Mouse (Mus musculus) hindbrain, embryonic 12.5 days (tissue): ENCODE data around the gene Nhlh1. TPM values are rescaled to one million over a fixed set of nuclear protein-coding genes. Genes with fewer than 3 reads are reported as not detected.
A peak's percentile ranks its signal among the peaks of the same experiment; 100 is the strongest.

Source experiments
- ATAC-seq: fragments of 200-750 bp; cut with Nextera tagmentation; 2 replicates; pipeline ENCODE4 v1.8.0; 2017; ENCODE audit warnings: moderate TSS enrichment; ENCODE audit not compliant: low FRiP score
- H3K27ac ChIP-seq: fragments of 300-500 bp; sonication (generic); 2 replicates; pipeline ENCODE4 v1.5.1; 2016; ENCODE audit warnings: mild to moderate bottlenecking
- H3K27me3 ChIP-seq: fragments of 300-500 bp; sonication (generic); 2 replicates; pipeline ENCODE4 v1.6.1; 2016; ENCODE audit warnings: mild to moderate bottlenecking
- H3K36me3 ChIP-seq: fragments of 300-500 bp; sonication (generic); 2 replicates; pipeline ENCODE4 v1.6.1; 2016; ENCODE audit warnings: mild to moderate bottlenecking
- H3K4me1 ChIP-seq: fragments of 300-500 bp; sonication (generic); 2 replicates; pipeline ENCODE4 v1.6.1; 2016
- H3K4me2 ChIP-seq: fragments of 300-500 bp; sonication (generic); replicated peaks from 2 replicates; pipeline ENCODE4 v1.6.1; 2016; ENCODE audit warnings: mild to moderate bottlenecking
- H3K4me3 ChIP-seq: fragments of 300-500 bp; sonication (generic); 2 replicates; pipeline ENCODE4 v1.5.1; 2016; ENCODE audit warnings: mild to moderate bottlenecking
- H3K9ac ChIP-seq: fragments of 300-500 bp; sonication (generic); 2 replicates; pipeline ENCODE4 v1.6.1; 2016; ENCODE audit warnings: mild to moderate bottlenecking, moderate library complexity
- H3K9me3 ChIP-seq: fragments of 300-500 bp; sonication (generic); replicated peaks from 2 replicates; pipeline ENCODE4 v1.6.1; 2016; ENCODE audit warnings: mild to moderate bottlenecking
- WGBS: fragments of 180-500 bp; shearing (Covaris S2); methylation state at CpG from one replicate; pipeline ENCODE4 v1.1.7; 2016; 5-methylcytosine and 5-hydroxymethylcytosine counted together
- polyA plus RNA-seq: library from polyadenylated mRNA; unstranded; fragments of >200 nt; fragmentation: Nextera tagmentation; extraction: Ambion mirVana; gene quantifications from 2 replicates; pipeline ENCODE4 v1.2.1, GENCODE M21; 2016

The Nhlh1 gene
- polyA plus RNA-seq, 1 experiment from 2014 or later, result 14.5 TPM

- no peak for ATAC-seq
- 19% methylated on average over 9 of the region's 9 CpGs for WGBS
- Histone ChIP-seq H3K4me3 (peak overlapping the region; percentile 82), H3K9ac (peak overlapping the region; percentile 84), H3K4me2 (peak overlapping the region; percentile 90), H3K27me3 (no peaks in the 10 kb centered on the region), H3K36me3 (no peaks in the 10 kb centered on the region), H3K9me3 (no peaks in the 10 kb centered on the region), H3K4me1 (peaks cover 80% of the 10 kb centered on the region), H3K27ac (peak overlapping the region; percentile 98)
These were observed 33.1 kb downstream of the Nhlh1 start for GRCm38 (mm10) chr1:172024140-172024895.

DNA sequence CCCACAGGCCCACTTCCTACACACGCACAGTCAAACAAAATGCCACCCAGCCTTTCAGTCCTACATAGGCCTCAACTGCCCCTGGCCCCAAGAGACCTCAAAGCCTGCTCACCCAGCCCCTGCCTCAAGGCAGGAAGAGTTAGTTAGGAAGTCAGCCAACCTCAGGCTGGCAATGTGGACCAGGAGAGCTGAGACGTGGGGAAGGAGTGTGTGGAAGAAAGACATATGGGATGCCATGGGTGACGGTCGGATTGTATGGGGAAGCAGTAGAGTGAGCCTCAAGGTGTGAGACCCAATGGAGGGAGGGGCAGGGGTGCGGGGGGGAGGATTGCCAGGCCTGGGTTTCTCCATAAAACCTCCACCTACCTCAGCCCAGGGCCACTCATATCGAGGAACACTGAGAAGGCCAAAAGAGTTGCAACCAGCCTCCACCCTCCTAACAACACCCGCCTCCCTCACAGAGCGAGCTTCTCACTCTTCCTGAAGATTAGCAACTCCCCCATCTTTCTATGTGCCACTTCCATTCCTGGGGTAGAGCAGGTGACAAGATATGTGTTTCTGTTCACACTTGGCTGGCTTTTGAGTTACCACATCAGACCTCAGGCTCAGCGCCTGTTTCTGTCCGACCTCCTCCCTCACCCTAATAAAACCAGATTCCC is 37.4 kb downstream of the Nhlh1 start:
- Histone ChIP-seq H3K4me3 (no peak overlapping the region), H3K9me3 (no peaks in the 10 kb centered on the region), H3K36me3 (no peaks in the 10 kb centered on the region), H3K9ac (peak overlapping the region; percentile 50), H3K27me3 (no peaks in the 10 kb centered on the region), H3K4me1 (peaks cover 96% of the 10 kb centered on the region), H3K27ac (peak overlapping the region; percentile 98), H3K4me2 (peak overlapping the region; percentile 25)
- no peak for ATAC-seq
- 71% methylated on average over 10 of the region's 10 CpGs for WGBS

GRCm38 (mm10) chr1:172019339-172019738 is 38.0 kb downstream of the Nhlh1 start:
- Histone ChIP-seq H3K9ac (peak overlapping the region; percentile 50), H3K27me3 (no peaks in the 10 kb centered on the region), H3K9me3 (no peaks in the 10 kb centered on the region), H3K36me3 (no peaks in the 10 kb centered on the region), H3K27ac (peak overlapping the region; percentile 98), H3K4me1 (peaks cover 96% of the 10 kb centered on the region), H3K4me3 (no peak overlapping the region), H3K4me2 (peak overlapping the region; percentile 25; the same call in 1 of the 2 replicates)
- 81% methylated on average over 4 of the region's 4 CpGs for WGBS
- no peak for ATAC-seq

GRCm38 (mm10) chr1:172018336-172019311 is 38.7 kb downstream of the Nhlh1 start:
- Histone ChIP-seq H3K4me3 (no peak overlapping the region), H3K9ac (peak overlapping the region; percentile 50), H3K4me1 (peaks cover 96% of the 10 kb centered on the region), H3K27me3 (no peaks in the 10 kb centered on the region), H3K9me3 (no peaks in the 10 kb centered on the region), H3K27ac (peak overlapping the region; percentile 98), H3K4me2 (peak overlapping the region; percentile 48; the same call in 1 of the 2 replicates), H3K36me3 (no peaks in the 10 kb centered on the region)
- 54% methylated on average over 9 of the region's 9 CpGs for WGBS
- ATAC-seq, result no peak

- peak; percentile 9; the same call in 1 of the 2 replicates for ATAC-seq
- Histone ChIP-seq H3K27me3 (no peaks in the 10 kb centered on the region), H3K9ac (peak overlapping the region; percentile 55), H3K4me2 (peak overlapping the region; percentile 48), H3K4me3 (peak overlapping the region; percentile 18), H3K36me3 (peaks cover 7% of the 10 kb centered on the region; the same call in 1 of the 2 replicates), H3K4me1 (peaks cover 98% of the 10 kb centered on the region), H3K9me3 (no peaks in the 10 kb centered on the region), H3K27ac (peak overlapping the region; percentile 98)
- 53% methylated on average over 6 of the region's 6 CpGs for WGBS
These were observed 39.8 kb downstream of the Nhlh1 start for GRCm38 (mm10) chr1:172017517-172018070.

DNA sequence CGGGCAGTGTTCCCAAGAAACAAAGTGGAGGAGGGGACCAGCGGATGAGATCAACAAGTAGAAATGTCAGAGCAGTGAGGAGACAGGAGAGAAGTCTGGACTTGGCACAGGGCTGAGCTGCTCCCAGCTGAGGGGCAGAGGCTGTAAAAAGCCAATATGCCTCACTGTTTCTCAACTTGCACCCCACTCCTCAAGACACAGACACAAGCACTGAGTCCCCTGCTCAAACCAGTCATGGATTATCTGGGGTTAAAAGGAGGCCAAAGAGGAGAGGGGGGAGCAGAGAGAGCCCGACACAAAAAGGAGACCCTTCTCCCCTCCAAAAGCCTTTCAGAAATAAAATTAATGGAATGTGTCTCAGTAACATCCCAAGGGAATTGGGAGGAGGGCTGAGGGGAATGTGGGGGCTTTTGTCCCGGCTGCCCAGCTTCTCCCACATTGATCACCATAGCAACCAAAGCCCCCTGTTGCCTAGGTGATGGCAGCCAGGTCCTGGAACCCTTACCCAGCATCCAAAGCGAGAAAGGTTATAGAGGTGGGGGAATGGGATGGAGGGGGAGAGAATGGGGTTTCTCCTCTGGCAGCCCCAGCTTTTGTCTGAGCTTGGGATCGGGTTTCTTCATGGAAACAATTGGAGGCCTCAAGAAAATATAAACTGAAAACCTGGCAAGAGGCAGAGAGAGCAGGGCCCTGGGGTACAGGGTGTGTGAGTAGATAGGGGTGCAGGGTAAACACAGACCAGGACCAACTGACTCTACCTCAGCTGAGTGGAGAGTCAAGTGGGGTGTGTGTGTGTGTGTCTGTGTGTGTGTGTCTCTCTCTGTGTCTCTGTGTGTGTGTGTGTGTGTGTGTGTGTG is 40.5 kb downstream of the Nhlh1 start:
- H3K4me2 ChIP-seq, result peak overlapping the region; percentile 48
- 9% methylated on average over 6 of the region's 6 CpGs for WGBS
- ATAC-seq, result peak; percentile 85
- H3K36me3 ChIP-seq, result peaks cover 13% of the 10 kb centered on the region
- peak overlapping the region; percentile 98 for H3K27ac ChIP-seq
- no peaks in the 10 kb centered on the region for H3K9me3 ChIP-seq
- peak overlapping the region; percentile 55 for H3K9ac ChIP-seq
- H3K4me3 ChIP-seq, result peak overlapping the region; percentile 18
- H3K4me1 ChIP-seq, result peaks cover 98% of the 10 kb centered on the region
- no peaks in the 10 kb centered on the region for H3K27me3 ChIP-seq

GRCm38 (mm10) chr1:172016031-172016430 is 41.3 kb downstream of the Nhlh1 start:
- Histone ChIP-seq H3K27me3 (no peaks in the 10 kb centered on the region), H3K4me1 (peaks cover 92% of the 10 kb centered on the region), H3K9me3 (no peaks in the 10 kb centered on the region), H3K9ac (peak overlapping the region; percentile 45), H3K27ac (peak overlapping the region; percentile 98), H3K4me2 (peak overlapping the region; percentile 48), H3K36me3 (peaks cover 21% of the 10 kb centered on the region), H3K4me3 (peak overlapping the region; percentile 10; the same call in 1 of the 2 replicates)
- 55% methylated on average over 8 of the region's 8 CpGs for WGBS
- no peak for ATAC-seq

DNA sequence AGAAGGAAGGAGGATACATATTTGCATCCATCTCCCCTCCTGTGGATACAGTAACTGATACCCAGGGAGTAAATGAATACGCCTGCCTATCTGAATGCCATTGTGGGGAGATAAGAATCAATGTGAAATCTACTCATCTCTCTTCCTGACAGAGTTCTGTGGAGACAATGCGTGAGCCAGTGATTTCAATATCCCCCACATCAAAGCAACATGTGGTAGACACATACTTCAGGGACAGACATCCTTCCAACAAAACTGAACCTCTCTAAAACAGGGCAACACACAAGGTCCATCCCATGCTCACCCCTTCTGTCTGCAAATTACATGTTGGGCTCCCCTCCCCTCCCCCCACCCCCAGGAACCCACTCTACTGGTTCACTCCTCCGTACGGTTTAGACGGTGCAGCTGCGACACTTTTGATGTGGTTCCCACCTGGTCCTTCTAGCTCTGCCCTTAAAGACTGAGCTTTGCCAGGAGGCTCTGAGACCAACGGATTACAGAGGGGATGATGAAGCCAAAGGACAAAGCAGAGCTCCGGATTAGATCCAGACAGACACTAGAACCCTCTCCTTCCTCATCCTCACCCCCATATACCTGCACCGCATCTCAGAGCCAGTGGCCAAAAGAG is 41.9 kb downstream of the Nhlh1 start:
- H3K27me3 ChIP-seq, result no peaks in the 10 kb centered on the region
- H3K4me3 ChIP-seq, result no peak overlapping the region
- 38% methylated on average over 9 of the region's 9 CpGs for WGBS

GRCm38 (mm10) chr1:172014771-172015170 is 42.6 kb downstream of the Nhlh1 start:
- Histone ChIP-seq H3K27ac (peak overlapping the region; percentile 98), H3K36me3 (peaks cover 34% of the 10 kb centered on the region), H3K4me3 (no peak overlapping the region), H3K4me1 (peaks cover 80% of the 10 kb centered on the region), H3K27me3 (no peaks in the 10 kb centered on the region), H3K4me2 (peak overlapping the region; percentile 48), H3K9ac (peak overlapping the region; percentile 53; the same call in 1 of the 2 replicates), H3K9me3 (no peaks in the 10 kb centered on the region)
- no peak for ATAC-seq
- WGBS, result 42% methylated on average over 9 of the region's 9 CpGs

More for the DNA sequence above, 41.9 kb downstream of the Nhlh1 start:
- peak overlapping the region; percentile 98 for H3K27ac ChIP-seq
- peaks cover 86% of the 10 kb centered on the region for H3K4me1 ChIP-seq
- H3K4me2 ChIP-seq, result peak overlapping the region; percentile 48
- H3K9ac ChIP-seq, result peak overlapping the region; percentile 53; the same call in 1 of the 2 replicates
- peaks cover 27% of the 10 kb centered on the region for H3K36me3 ChIP-seq
- H3K9me3 ChIP-seq, result no peaks in the 10 kb centered on the region
- no peak for ATAC-seq

GRCm38 (mm10) chr1:172012030-172012429 is 45.3 kb downstream of the Nhlh1 start:
- H3K4me1 ChIP-seq, result peaks cover 52% of the 10 kb centered on the region
- H3K9me3 ChIP-seq, result no peaks in the 10 kb centered on the region
- peaks cover 61% of the 10 kb centered on the region for H3K36me3 ChIP-seq
- no peak overlapping the region for H3K4me2 ChIP-seq
- peak overlapping the region; percentile 4; the same call in 1 of the 2 replicates for H3K27ac ChIP-seq
- ATAC-seq, result no peak
- WGBS, result 22% methylated on average over 5 of the region's 5 CpGs
- no peak overlapping the region for H3K9ac ChIP-seq
- H3K27me3 ChIP-seq, result no peaks in the 10 kb centered on the region
- no peak overlapping the region for H3K4me3 ChIP-seq
